Mouse (Mus musculus) MEL (cell line): ENCODE results near the gene Pogz.

Experiments
- CTCF ChIP-seq, 3 experiments: IDR thresholded peaks in 2 of 3; conservative IDR thresholded peaks in 1 of 3; 2 replicates each; pipeline ENCODE4 v1.5.1; 2011 to 2012; ENCODE audit warnings: low read length in 3 of 3, low read depth in 2 of 3, mild to moderate bottlenecking in 2 of 3, improper control_type of control experiment in 1 of 3, inconsistent platforms in 1 of 3, mixed read lengths in 1 of 3, moderate library complexity in 1 of 3; ENCODE audit not compliant: control insufficient read depth in 1 of 3, insufficient read depth in 1 of 3, poor library complexity in 1 of 3, severe bottlenecking in 1 of 3
- EP300 ChIP-seq, 2 experiments: IDR thresholded peaks; 2 replicates each; pipeline ENCODE4 v1.6.1; 2011; ENCODE audit warnings: improper control_type of control experiment in 2 of 2, low read length in 2 of 2, low read depth in 1 of 2, mild to moderate bottlenecking in 1 of 2
- ETS1 ChIP-seq: IDR thresholded peaks from 2 replicates; pipeline ENCODE4 v1.6.1; 2012; ENCODE audit warnings: low read depth, mild to moderate bottlenecking, inconsistent platforms, low read length, improper control_type of control experiment, moderate library complexity
- GABPA ChIP-seq: IDR thresholded peaks from 2 replicates; pipeline ENCODE4 v1.6.1; 2012; ENCODE audit warnings: low read depth, mild to moderate bottlenecking, inconsistent platforms, low read length, improper control_type of control experiment, moderate library complexity
- KAT2A ChIP-seq: conservative IDR thresholded peaks from 2 replicates; pipeline ENCODE4 v1.6.1; 2012; ENCODE audit warnings: low read depth, low read length, improper control_type of control experiment, inconsistent platforms
- MAFK ChIP-seq: IDR thresholded peaks from 2 replicates; pipeline ENCODE4 v1.6.1; 2011; ENCODE audit warnings: low read depth, mild to moderate bottlenecking, low read length, improper control_type of control experiment, borderline replicate concordance
- MYC ChIP-seq: IDR thresholded peaks from 2 replicates; pipeline ENCODE4 v1.6.1; 2011; ENCODE audit warnings: low read depth, mild to moderate bottlenecking, low read length, improper control_type of control experiment, moderate library complexity
- POLR2A ChIP-seq, 2 experiments: IDR thresholded peaks; 2 replicates each; pipeline ENCODE4 v1.6.1; 2011 to 2012; ENCODE audit warnings: low read length in 2 of 2, mild to moderate bottlenecking in 2 of 2, control low read depth in 1 of 2, improper control_type of control experiment in 1 of 2, low read depth in 1 of 2, moderate library complexity in 1 of 2; ENCODE audit not compliant: control insufficient read depth in 1 of 2, insufficient read depth in 1 of 2, poor library complexity in 1 of 2
- RAD21 ChIP-seq: IDR thresholded peaks from 2 replicates; pipeline ENCODE4 v1.6.1; 2011; ENCODE audit warnings: mild to moderate bottlenecking, low read depth, low read length, improper control_type of control experiment

DNA sequence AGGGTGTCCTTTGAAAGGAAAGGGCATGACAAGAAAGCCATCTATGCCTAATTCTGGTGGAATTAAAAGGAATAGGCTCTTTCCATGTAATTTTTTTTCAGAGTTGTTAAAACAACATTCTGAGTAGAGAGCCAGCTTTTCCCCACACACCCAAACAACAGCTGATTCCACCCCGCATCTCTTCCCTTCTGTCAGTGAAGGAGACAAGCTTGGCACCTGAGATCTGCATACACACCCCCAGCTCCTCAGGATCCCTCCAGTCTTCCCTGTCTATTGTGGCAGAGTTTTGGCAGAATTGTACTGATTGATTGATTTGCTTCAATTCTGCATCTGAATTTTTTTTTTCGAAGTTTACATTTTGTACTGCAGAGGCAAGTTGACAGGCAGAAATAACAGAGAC lies 45.1 kb upstream of the Pogz start:
- TF ChIP-seq GABPA (no peak), ETS1 (no peak), CTCF (IDR thresholded peaks at IDR 0.05 in 2 of 3, conservative IDR thresholded peaks at IDR 0.05 in 1 of 3; ENCODE audit: control insufficient read depth in 1 of 3, insufficient read depth in 1 of 3, low read depth in 2 of 3, low read length in 3 of 3, poor library complexity in 1 of 3, severe bottlenecking in 1 of 3) (no peak), POLR2A (IDR thresholded peaks at IDR 0.05; ENCODE audit: control insufficient read depth in 1 of 2, insufficient read depth in 1 of 2, low read depth in 1 of 2, low read length in 2 of 2, poor library complexity in 1 of 2) (no peak), RAD21 (no peak), MYC (no peak), EP300 (IDR thresholded peaks at IDR 0.05; ENCODE audit: low read depth in 1 of 2, low read length in 2 of 2) (no peak), MAFK (no peak), KAT2A (no peak)
